Mouse (Mus musculus): ENCODE results near the gene Ppp1r14c. TPM values are rescaled to one million over a fixed set of nuclear protein-coding genes. Genes with fewer than 3 reads are reported as not detected.

Ppp1r14c gene
- polyA plus RNA-seq, 1 experiment, result 0.30 TPM

Other genes starting within 250 kb of the Ppp1r14c start
- gene H60c, start 98.3 kb upstream of the Ppp1r14c start, polyA plus RNA-seq (2012; rRNA removed), result not detected in 2 replicates
- gene Iyd, start 174.2 kb downstream of the Ppp1r14c start, polyA plus RNA-seq (2012; rRNA removed), result 2.8 and 4.5 TPM in 2 replicates

Data from large intestine, adult 2 months (tissue).